Mouse (Mus musculus) gastrocnemius, postnatal 4 days (tissue): ENCODE results near the gene Sncb. TPM values are rescaled to one million over a fixed set of nuclear protein-coding genes. Genes with fewer than 3 reads are reported as not detected.
A peak's percentile ranks its signal among the peaks of the same experiment; 100 is the strongest.

Experiments
- DNase-seq, 2 experiments: peaks; one replicate each; pipeline ENCODE4 v3.0.0; 2021 to 2022; ENCODE audit warnings: low spot score in 2 of 2, mixed read lengths in 2 of 2
- total RNA-seq, 2 experiments: library from RNA; stranded (reverse); gene quantifications; 2 replicates each; pipeline ENCODE4 v1.2.3; 2021

Gene Sncb
- total RNA-seq, 2 experiments from 2014 or later = 0.20 TPM; not detected in 1

GRCm38 (mm10) chr13:54749864-54750411, 16.5 kb downstream of the Sncb start, which contains the start of gene Gprin1:
Gene Gprin1 (minus strand): TSS chr13:54749874.
- no peak for DNase-seq

GRCm38 (mm10) chr13:54749061-54749863, 17.1 kb downstream of the Sncb start:
- DNase-seq = peak in 1 of 2 experiments; percentile 57

- no peak for DNase-seq
These were observed 17.7 kb downstream of the Sncb start for GRCm38 (mm10) chr13:54748721-54749060.

- no peak for DNase-seq
These were observed 18.2 kb downstream of the Sncb start for GRCm38 (mm10) chr13:54748190-54748589.

GRCm38 (mm10) chr13:54746896-54747295, 19.5 kb downstream of the Sncb start:
- no peak for DNase-seq

- DNase-seq = no peak
These were observed 20.3 kb downstream of the Sncb start for GRCm38 (mm10) chr13:54746110-54746509.

DNA sequence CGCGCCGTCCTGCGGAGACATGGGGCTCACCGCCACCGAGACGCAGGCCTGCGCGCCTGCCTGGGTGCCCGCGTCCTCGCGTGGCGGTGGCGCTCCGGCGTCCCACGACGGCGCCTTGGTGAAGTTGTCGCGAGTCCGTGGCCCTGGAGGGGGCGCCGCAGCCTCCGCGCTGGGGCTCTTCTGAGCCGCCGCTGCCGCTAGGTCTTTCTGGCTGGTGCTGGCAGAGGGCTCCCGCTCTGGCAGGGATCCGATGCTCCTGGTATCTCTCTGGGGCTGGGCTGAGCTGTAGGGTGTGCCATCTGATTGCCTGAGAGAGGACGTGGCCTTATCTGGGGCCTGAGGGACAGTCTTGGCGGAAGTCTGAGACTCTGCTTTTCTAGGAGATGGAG, 28.2 kb downstream of the Sncb start:
- DNase-seq = no peak

DNA sequence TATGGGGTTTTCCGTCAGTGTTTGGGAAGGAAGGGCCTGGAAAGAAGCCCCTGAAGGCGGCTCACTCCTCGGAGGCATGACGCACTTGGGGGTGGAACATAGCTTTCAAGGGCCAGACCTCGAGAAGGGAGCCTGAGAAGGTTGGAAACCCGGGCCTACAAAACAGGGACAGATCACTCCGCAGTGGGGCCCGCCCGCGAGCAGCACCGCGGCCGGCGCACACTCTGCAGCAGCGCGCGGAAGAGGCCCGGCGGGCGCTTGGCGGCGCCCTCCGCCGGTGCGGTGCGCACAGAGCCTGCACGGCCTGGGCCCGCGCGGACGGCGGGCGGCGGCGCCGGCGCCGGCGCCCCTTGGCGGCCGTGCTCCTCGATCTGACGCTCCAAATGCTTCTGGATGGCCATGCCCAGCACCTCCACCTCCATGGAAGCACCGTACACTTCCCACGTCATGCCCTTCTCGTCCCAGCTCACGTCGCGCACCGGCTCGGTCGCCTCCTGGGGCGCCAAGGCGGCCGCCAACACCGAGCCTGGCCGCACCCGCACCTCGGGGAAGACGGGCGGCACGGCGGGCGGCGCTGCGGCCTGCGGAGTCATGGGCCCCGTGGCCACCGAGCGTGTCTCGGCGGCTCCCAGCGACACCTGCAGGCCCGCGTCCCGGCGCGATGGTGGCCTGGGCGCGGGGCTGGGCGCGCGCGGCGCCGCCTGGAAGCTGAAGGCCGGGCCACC, 28.7 kb downstream of the Sncb start:
- DNase-seq = no peak

DNA sequence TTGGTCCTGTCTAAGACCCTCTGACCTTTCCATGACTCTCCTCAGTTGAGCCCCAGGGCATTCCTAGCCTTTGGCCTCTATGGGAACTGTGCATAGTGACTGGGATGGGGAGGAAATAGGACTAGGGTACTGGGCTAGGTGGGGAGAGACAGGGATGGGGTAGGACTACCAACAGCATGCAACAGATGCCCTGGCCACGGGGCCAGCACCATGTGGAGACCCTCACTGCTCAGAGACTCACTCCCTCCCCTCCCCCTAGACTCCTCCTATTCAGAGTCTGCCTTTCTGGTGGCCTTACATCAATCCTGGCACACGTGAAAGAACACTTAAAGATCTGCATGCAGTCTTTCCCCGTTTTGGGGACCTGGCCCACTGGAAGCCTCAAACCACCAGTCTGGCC, 29.5 kb downstream of the Sncb start:
- DNase-seq = no peak

DNA sequence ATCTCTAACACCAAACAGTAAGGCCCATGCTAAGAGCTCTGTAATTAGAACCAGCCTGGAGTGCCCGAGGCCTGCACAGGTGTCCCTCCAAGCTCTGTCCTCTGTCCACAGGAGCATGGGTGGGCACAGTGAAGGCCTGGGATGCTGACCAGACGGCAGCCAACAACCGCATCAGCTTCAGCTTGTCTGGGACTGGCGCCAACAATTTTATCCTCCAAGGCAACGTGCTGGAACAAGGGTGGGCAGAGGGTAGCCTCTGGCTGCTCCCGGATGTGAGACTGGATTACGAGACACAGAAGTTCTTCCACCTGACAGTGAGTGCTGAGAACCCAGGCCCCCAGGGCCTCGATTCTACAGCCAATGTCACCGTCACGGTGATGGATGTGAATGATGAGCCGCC, 40.3 kb downstream of the Sncb start:
- DNase-seq = no peak

- no peak for DNase-seq
These were observed 43.3 kb downstream of the Sncb start for GRCm38 (mm10) chr13:54723143-54723542.

GRCm38 (mm10) chr13:54716916-54717315, 49.5 kb downstream of the Sncb start:
- peak in 1 of 2 experiments; percentile 29 for DNase-seq

DNA sequence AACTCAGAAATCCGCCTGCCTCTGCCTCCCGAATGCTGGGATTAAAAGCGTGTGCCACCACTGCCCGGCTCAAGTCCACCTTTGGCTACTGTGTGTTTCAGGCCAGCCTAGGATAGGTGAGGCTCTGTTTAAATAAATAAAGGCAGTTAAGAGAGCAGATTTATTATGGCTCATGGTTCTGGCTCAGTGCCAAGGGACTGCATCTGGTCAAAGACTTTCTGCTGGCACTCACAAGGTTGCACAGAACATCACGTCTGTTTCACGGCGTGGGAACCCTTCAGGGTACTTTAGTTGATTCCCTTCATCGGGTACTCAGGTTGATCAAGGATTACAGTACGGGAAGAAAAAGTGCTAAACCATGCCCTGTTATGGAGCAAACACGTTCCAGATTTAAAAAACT, 51.4 kb downstream of the Sncb start:
- DNase-seq = no peak

GRCm38 (mm10) chr13:54714393-54714792, 52.0 kb downstream of the Sncb start:
- no peak for DNase-seq

GRCm38 (mm10) chr13:54710866-54711265, 55.5 kb downstream of the Sncb start:
- DNase-seq = no peak

Other genes with a start within 250 kb of the Sncb start
- gene 4833439L19Rik, start 201.2 kb downstream of the Sncb start, total RNA-seq = 10 to 100 TPM; 87.7 to 93.8 TPM
- 1 to 10 TPM; 9.8 TPM for gene Arl10, start 191.6 kb downstream of the Sncb start, total RNA-seq
- gene Nop16, start 176.5 kb downstream of the Sncb start, total RNA-seq = 10 to 100 TPM; 25.6 to 30.0 TPM
- 100 to 1,000 TPM in 1 of 2 experiments, 10 to 100 TPM in 1; 96.9 to 105 TPM for gene Higd2a, start 176.4 kb downstream of the Sncb start, total RNA-seq
- 10 to 100 TPM; 69.2 to 72.3 TPM for gene Cltb, start 155.3 kb downstream of the Sncb start, total RNA-seq
- gene Faf2, start 144.8 kb downstream of the Sncb start, total RNA-seq = 10 to 100 TPM; 34.9 to 41.0 TPM
- gene Rnf44, start 72.7 kb downstream of the Sncb start, total RNA-seq = 10 to 100 TPM; 50.3 to 51.0 TPM
- gene Cdhr2, start 65.1 kb downstream of the Sncb start, total RNA-seq = under 1 TPM; 0.07 to 0.08 TPM
- gene Gprin1, start 16.7 kb downstream of the Sncb start, total RNA-seq = under 1 TPM; 0.76 to 0.78 TPM
- not detected for gene Eif4e1b, start 17.4 kb upstream of the Sncb start, total RNA-seq
- 10 to 100 TPM; 27.8 to 28.0 TPM for gene Tspan17, start 22.8 kb upstream of the Sncb start, total RNA-seq
- 1 to 10 TPM; 5.0 to 6.0 TPM for gene Unc5a, start 182.8 kb upstream of the Sncb start, total RNA-seq